Mouse (Mus musculus): Measurements from ENCODE around the gene Srp9. TPM values are rescaled to one million over a fixed set of nuclear protein-coding genes. Genes with fewer than 3 reads are reported as not detected.
"Not testable (repeated sequence)": the region's sequence is repeated elsewhere in the genome, so short reads cannot be mapped to it uniquely, and the experiment has no call there.

The Srp9 gene
- total RNA-seq, 2 experiments from 2014 or later = 104 to 143 TPM

DNA sequence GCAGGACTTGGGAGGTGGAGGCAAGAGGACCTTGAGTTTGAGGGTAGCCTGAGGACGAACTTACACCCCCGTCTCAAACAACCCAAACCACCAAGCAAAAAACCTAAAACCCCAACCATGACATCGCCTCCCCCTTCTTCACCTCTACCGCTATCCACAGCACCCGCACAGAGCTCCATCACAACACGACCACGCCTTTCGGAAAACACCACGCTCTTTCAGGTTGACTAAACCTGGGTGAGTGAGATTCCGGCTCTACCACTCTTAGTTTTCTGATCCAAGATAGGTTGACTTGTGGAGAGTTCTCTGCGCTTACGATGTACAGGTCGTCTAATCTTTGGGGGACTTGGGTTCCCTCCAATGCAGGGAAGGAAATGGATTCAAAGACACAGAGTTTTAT, 18.2 kb downstream of the Srp9 start:
- ATAC-seq (ENCODE audit: poor library complexity, severe bottlenecking) = no peak

DNA sequence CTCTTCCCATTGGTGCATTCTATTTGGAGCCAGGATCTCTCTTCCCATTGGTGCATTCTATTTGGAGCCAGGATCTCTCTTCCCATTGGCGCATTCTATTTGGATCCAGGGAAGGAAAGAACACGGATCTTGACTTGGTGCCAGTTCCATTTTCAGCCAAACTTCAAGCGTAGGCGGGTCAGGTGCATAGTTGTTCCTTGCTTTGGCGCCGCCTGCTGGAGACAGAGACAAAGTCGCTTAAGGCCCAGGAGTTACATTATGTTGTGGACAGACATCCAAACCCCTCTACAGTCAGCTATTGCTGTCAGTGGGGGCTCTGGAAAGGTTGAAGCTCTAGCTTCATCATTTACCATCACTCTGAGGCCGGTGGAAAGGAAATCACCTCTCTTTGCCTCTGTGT, 18.8 kb downstream of the Srp9 start:
- ATAC-seq (ENCODE audit: poor library complexity, severe bottlenecking) = peak; percentile 59

DNA sequence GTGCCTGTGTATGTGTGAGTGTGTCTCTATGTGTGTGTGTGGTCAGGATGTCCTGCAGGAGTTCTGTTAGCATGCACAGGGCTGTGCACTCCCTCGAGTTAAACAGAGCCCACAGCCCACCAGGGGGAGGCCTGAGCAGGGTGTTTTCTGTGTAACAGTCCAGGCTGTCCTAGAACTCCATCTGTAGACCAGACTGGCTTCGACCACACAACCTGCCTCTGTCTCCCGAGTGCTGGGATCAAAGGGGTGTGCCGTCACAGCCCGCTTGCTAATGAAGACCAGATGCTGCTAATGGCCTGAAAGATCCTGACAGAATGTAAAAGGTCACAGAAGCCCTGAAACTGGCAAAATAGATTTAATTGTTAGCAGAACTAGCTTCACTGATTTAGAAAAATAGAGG, 21.0 kb downstream of the Srp9 start:
- no peak for ATAC-seq (ENCODE audit: poor library complexity, severe bottlenecking)

DNA sequence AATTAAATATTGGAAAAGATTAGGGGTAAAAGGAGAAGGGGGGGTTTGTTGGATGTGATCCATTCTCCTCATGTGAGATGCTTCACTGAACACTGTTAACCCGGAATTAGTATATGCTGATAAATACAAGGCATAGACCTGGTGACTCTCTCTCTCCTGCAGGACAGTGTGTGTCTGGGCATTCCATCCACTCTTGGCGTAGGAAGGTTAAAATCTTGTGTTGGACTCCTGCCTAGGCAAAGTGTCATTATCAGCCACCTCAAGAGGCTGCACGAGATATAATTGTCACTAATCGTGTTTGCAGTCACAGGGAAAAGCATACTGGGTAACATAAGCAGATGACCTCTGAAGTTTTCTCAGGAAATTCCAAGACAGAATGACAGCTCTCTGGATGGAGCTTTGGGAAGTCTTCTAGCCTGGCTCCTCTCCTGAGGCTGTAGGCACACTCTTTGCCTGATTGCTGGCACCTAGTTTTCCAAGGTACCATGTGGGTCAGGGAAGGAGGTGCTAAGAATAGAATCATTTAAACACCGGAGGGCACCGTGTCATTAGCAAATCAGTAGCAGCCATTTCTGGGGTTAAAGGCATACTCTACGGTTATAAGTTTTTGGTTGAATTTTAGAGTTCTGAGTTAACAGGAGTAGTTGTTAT, 24.5 kb downstream of the Srp9 start:
- ATAC-seq (ENCODE audit: poor library complexity, severe bottlenecking) = no peak

DNA sequence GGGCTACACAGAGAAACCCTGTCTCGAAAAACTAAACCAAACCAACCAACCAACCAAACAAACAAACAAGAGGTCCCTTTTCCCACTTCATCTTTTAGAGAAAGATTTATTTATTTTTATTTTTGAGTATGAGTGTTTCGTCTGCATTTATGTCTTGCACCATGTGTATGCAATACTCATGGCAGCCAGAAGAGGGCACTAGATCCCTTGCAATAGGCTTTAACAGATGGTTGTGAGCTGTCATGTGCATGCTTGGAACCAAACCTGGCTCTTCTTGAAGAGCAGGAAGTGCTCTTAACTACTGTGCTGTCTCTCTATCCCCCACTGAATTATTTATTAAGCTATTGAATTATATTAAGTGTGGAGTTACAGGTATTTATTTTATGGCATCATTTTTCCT, 25.4 kb downstream of the Srp9 start:
- ATAC-seq (ENCODE audit: poor library complexity, severe bottlenecking) = peak; percentile 86

DNA sequence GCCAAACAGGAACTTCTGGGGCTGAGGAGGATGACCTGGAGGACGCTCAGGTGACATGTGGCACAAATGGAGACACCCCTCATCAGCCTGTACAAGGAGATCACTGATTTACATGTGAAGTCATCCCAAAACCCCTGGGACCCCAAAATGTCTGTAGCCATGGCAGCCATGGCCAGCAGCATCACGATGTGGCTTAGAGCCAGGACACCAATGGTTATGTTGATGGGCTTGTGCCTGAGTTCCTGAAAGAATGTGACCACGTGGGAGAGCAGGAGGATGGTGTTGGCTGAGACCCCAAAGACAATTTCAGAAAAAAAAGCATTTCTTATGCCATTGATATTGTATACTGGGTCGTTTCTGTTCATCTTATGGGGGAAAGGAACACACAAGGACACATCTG, 33.2 kb downstream of the Srp9 start:
- ATAC-seq (ENCODE audit: poor library complexity, severe bottlenecking) = no peak

DNA sequence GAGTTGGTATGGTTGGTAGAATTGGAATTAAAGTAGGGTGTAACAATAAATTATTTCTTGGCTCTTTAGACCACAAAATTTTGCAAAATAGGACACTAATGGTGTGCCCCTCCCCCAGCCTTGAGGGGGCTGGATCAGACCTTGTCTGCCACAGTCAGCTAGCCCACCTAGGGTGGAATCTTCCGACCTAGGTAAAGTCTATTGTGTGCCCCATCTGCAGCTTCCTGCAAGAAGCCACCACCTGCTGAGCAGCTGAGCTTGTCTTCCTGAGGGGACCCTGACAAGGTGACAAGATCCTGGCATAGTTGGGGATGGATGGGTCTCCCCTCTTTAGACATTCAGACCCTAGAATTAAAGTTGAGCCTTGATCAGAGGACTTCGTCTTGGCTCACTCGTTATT, 35.0 kb downstream of the Srp9 start:
- ATAC-seq (ENCODE audit: poor library complexity, severe bottlenecking) = no peak

DNA sequence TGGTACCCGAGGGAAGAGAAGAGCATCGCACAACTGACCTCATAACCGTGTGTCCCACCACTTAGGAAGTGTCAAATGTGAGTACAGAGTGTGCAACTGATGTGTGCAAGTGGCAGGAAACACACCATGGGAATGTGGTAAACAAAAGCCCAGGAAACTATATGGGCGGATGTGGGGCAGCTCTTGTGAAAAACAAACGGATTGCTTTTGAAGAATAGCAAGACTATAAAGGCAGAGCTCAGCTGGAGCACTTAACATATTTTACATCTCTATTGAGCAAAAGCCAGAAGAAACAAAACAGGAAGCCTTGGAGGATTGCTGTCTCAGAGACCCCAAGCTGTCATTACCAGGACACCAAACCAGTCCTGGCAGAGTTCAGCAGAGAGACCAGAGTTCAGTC, 38.4 kb downstream of the Srp9 start:
- peak; percentile 38; the same call in 1 of the 2 replicates for ATAC-seq (ENCODE audit: poor library complexity, severe bottlenecking)

DNA sequence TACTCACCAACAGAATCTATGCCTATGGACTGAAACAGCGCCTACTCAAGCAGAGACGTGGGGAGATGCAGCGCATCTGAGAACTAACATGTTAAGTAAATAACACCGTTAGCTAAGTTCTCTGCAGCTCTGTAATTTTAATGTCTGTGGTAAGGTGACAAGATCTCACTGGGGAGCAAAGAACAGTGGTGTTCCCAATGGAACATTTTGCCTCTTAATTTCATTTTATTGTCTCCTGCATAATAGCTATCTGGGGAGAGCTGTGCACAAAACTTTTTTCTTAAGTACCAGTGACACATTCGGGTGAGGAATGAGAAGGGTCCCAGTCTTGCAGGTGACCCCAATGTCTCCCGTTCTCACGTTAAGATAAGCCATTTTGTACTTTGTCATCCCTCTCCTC, 39.8 kb downstream of the Srp9 start, which contains the start of gene Vmn1r1:
TSS of gene Vmn1r1 (minus strand) at position 101 of the 400 bp plus-strand sequence.
- no peak for ATAC-seq (ENCODE audit: poor library complexity, severe bottlenecking)

DNA sequence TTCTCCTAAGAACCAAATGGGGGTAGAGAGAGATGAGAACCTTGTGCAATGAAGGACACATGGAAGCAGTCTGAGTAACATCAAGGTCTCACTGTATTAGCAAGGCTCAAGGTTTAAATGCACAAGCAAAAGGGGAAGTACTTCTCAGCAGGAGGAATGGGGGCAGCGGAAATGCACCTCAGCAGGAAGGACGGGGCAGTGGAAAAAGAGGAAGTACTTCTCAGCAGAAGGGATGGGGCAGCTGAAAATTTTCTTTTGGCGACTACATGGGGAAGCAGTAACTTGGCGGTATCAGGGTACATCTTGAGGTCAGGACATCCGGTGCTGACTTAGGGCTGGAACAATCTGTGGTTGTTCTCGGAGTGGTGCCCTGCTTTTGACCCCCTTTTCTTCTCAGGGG, 45.7 kb downstream of the Srp9 start:
- ATAC-seq (ENCODE audit: poor library complexity, severe bottlenecking) = not testable (repeated sequence)

DNA sequence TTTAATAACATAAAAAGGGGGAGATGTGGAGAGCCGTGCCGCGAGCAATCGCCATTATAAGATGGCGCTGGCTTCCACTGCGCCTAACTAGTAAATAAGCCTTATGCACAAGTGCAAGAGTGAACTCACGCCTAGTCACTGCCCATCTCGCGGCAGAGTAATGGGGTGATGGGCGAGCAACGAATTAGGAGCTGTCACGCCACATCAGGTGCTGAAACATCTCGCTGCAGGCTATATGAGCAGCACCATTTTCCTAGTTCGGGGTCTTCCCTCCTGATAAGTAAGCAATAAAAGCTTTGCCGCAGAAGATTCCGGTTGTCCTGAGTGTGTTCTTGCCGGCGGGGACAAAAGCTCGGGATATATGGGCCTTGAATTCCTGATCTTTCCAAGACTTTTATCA, 52.4 kb downstream of the Srp9 start:
- ATAC-seq (ENCODE audit: poor library complexity, severe bottlenecking) = not testable (repeated sequence)

DNA sequence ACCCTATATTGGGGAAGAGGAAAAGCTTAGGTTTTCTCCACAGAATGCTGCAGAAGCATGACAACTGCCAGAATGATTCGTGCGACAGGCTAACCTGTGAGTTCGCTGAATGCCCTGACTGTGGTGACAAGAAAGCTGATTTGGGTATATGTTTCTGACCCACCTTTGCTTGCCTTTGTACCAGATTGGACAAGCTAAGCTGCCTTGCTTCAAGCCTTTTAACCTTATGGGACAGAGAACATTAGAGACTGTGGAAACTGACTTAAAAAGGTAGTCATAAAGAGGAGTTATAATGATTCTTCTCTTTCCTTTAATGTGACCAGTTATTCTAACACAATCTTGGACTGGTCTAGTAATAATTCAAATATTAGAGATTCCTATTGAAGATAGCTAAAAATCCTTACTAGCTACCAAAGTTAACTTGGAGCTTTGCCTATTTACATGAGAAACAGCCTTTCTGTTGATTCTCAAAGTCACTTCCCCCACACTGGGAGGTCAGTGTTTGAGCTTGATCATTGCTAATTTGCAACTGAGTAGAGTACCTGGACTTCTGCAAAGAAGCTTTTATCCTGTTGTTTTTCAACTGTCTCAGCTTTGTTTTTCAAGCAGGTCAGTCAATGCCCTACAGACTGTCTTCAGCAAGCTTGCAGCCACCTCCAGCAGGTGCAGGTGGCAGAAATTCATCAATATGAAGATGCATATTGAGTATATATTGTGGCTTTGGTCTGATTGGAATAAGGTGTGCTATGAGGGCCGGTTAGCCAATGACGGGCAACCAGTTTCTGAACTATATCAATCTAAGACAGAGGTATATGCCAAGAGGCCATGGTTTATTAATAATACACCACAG, 57.1 kb downstream of the Srp9 start:
- ATAC-seq (ENCODE audit: poor library complexity, severe bottlenecking) = no peak

Other genes starting within 250 kb of the Srp9 start
- gene Enah, start 104.7 kb upstream of the Srp9 start, total RNA-seq (2015) = 0.68 and 1.9 TPM in 2 replicates
- 0.57 and 1.3 TPM in 2 replicates for gene Enah, start 104.7 kb upstream of the Srp9 start, total RNA-seq (2017)
- not detected in 2 replicates for gene Vmn1r1, start 39.7 kb downstream of the Srp9 start, total RNA-seq (2015)
- not detected in 2 replicates for gene Vmn1r1, start 39.7 kb downstream of the Srp9 start, total RNA-seq (2017)
- gene Degs1, start 158.1 kb downstream of the Srp9 start, total RNA-seq (2015) = 417 and 430 TPM in 2 replicates
- 194 and 208 TPM in 2 replicates for gene Degs1, start 158.1 kb downstream of the Srp9 start, total RNA-seq (2017)
- 20.8 and 23.8 TPM in 2 replicates for gene Fbxo28, start 216.9 kb downstream of the Srp9 start, total RNA-seq (2015)
- gene Fbxo28, start 216.9 kb downstream of the Srp9 start, total RNA-seq (2017) = 21.2 and 23.3 TPM in 2 replicates